Mouse (Mus musculus) spleen, postnatal 14 days (tissue): ENCODE results near the gene Tia1.
A peak's percentile ranks its signal among the peaks of the same experiment; 100 is the strongest.

Source experiments
- DNase-seq, 2 experiments: peaks; one replicate each; pipeline ENCODE4 v3.0.0; 2021 to 2022; ENCODE audit warnings: low spot score in 2 of 2

The Tia1 gene

DNA sequence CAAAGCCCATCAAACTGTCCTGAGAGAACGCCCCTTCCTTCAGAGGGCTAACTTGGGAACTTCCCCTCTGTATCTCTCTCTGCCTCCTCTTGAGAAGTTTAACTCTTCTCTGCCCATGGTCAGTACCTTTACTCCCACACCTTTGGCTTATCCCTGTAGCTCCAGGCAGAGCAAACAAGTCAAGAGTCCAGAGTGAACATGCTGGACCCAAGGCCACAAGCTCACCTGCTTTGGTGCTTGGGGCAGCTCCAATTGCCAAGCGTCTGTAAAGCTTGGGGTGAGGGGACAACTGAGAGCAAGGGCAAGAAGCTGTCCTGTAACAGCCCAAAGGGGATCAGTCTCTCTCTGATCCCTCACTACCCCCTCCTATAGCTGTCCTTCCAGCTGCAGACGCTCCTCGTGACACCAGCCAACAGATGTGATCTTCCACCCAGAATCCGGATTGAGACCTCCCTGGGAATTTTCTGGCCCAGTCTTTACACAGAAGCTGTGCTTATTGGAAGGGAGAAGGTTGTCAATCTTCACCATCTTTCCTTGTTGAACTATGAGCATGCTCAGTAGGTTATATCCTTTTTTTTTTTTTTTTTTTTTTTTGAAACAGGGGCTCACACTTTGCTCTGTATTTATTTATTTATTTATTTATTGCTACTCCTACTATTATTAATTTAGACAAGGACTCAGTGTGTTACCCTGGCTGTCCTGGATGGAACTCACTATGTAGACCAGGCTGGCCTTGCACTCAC lies 18.5 kb upstream of the Tia1 start:
- DNase-seq, result no peak

DNA sequence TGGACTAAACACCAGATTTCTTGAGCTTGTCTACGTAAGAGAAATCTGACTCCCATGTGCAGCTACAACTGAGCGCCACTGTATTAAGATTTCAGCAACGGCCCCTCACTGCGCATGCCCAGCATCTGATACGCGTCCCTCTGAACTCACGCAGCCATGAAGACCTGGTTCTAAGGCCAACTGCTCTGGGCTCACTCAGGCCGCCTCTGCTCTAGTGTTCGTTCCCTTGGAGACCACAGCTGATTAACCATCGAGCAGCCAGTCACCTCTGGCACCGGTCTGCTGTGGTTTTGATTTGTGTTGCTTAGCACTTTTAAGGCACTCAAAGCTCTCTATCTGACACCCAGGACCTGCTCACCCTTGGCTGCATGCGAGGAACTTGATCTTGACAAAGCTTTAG lies 16.7 kb upstream of the Tia1 start:
- DNase-seq, result no peak

DNA sequence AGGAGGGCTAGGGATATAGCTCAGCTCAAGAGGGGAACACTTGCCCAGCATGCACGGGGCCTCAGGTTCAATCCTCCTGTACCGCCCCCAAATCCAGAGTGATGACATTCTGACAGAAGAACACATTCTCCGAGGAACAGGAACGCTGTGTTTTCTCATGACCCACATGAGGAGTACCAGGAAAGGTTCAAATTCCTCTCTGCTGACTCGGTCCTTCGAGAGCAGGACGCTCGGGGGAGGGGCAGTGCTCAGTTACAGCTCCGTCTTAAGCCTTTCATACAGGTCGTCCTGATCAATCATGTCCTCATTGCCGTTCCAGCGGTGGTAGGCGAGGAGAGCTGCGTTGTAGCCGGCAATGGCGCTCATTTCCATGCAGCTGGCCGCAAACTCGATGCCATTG lies 15.6 kb upstream of the Tia1 start:
- DNase-seq, result no peak

DNA sequence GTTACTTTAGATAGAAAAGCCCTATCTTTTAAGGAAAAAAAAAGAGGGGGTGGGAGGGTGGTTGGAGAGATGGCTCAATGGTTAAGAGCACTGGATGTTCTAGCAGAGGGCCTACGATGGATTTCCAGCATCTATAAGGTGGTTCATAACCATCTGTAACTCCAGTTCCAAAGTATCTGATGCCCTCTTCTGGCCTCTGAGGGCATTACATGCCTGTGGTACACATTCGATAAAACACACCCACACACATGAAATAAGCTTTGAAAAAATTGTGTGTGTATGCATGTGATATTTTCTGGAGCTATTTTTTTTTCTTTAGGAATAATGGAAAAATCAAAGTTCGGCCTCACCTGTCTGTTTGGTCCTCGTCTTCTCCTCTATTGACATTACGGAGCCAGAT lies 12.7 kb upstream of the Tia1 start:
- no peak for DNase-seq

DNA sequence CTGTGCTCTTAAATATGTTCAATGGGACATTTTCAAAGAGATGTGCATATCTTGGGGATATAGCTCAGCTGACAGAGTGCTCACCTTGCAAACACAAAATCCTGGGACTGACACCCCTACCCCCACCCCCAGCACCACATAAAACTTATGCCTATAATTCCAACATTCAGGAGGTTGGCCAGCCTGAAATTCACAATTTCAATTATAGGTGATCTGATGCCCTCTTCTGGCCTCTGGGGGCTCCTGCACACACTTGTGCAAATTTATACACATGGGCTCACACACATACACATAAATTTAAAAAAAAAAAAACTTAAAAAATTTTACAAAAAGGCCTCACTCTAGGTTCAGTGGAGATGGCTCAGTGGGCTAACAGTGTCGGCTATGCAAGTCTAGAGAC lies 10.8 kb upstream of the Tia1 start:
- DNase-seq, result no peak

DNA sequence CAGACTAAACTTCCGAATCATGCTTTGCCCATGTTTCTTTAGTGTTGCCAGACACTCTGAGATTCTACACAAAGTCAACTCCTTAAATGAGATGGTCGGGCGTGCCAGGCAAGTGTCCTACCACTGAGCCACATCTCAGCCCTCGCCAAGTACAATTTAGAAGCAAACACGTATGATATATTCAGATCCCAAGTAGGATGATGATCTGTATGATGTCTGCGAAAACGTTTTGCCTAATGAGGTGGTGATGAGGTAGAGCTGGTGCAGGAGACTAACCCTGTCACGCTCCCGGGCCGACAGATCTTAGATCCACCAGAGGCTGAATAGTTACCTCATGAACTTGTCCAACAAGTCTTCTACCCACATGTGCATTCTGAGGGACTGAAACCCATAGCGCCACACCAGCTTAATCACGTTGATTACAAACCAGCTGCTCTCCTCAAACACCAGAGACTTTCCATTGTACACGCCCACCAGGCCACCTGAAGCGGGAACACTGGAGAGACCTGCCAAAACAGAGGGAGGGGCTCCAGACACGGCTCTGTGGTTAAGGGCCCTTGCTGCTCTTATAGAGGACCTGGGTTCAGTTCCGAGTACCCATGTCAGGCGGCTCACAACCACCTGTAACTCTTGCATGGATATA lies 9.8 kb upstream of the Tia1 start:
- DNase-seq, result no peak

DNA sequence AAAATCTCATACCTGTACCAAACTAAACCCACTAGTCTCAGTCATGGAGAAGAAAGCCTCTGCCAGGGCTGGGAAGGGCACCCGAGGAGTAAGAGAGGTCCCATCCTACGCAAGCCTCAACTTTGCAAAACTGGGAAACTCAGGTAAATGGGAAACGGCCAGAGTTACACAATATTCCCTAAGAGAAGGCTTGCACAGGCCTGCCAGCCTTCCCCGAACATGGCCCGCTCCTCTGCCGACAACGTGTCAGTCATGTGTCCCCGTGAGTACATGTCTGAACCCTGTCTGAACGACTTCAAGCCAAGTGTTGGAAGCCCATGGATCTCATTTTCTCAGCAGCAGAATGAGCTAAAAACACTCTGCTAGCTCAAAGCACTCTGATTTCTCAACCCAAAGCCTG lies 9.0 kb upstream of the Tia1 start:
- no peak for DNase-seq

DNA sequence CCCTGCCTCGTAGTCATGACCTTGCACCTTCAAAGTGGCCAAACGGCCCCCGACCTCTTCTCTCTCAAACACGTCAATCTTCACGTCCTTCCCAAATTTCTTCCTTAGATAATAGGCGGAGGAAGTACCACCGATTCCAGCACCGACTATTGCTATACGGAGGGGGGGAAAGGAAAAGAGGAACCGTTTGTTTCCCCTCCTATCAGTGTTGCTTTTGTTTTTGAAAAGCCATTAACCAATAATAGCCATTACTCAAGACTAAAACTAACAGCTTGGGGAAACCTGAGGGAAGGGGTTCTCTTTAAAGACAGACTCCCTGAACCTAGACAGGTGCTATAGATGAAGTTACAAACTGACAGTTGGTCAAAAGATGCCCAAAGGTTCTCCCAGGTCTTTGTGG lies 8.1 kb upstream of the Tia1 start:
- no peak for DNase-seq

DNA sequence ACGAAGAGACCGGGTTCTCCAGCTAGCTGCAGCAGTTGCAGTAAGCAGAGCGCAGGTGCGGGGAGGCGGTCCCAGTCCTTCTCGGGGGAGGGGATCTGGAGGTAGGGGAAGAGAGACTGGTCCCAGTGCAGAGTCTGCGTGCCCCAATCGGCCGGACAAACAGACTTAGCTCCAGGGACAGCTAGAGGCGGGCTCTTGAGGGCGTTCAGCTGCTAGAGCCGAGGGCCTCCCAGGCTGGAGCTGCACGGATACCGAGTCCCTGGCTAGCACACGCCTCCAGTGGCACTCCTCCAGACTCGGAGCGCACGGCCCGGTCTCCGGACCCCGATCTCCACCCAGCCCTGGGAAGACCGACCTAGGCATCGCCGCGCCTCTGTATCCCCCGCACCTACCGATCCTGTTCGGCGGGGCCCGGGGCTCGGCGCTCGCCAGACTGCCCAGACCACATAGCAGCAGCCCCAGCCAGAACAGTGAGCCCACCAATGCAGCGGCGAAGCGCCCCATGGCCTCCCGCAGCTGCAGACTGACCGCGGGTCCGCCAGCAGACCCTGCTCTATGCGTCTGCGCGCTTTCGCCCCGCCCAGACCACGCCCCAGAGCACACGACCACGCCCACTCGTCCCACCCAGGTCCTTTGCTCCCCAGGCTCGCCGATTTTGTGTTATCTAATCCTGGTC lies 7.3 kb upstream of the Tia1 start, which contains the start of gene Pcyox1:
TSS of gene Pcyox1 (minus strand) at position 574 of the 676 bp plus-strand sequence.
- DNase-seq, result peak; percentile 80

DNA sequence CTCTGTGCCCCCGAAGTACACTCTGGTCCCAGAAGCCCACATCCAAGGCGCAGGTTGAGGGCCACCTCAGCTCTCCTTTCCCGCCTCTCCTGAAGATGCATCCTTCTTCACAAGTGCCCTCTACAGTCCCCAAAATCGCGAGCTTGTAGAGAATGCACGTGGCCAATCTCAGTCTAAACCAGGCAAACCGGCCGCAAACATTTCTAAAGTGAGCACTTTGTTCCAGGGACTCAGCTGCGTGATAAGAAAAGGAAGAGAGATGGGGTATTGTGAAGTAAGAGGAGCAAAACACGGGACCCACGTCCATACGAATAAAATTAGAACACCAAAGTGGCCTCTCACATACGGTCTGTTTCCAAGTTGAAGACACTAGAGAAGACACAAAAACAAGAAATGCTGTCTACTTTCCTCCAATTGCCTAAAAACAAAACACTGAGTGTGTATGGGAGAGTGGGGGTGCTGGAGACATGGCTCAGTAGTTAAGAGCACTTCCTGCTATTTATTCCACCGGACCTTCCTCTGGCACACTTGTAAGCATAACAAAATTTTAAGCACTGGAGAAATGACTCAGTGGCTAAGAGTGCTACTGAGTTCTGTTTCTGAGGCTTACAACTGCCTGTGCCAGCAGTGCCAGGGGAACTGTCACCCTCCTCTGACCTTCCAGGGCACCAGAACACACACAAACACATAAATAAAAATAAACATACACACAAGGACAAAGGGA lies 6.6 kb upstream of the Tia1 start:
- no peak for DNase-seq

DNA sequence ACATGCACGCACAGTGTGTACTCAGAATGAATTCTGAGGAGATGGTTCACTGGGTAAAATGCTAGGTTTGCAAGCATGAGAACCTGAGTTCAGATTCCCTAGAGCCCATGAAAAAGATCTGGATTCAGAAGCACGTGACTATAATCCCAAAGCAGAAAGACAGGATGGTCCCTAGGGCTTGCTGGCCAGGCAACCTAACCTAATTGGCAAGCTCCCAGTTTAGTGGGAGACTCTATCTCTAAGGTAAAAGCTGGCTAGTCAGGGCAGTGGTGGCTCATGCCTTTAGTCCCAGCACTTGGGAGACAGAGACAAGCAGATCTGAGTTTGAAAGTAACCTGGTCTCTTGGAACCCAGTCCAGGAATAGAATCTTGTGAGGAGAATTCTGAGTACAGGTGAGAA lies 5.0 kb upstream of the Tia1 start:
- DNase-seq, result no peak

DNA sequence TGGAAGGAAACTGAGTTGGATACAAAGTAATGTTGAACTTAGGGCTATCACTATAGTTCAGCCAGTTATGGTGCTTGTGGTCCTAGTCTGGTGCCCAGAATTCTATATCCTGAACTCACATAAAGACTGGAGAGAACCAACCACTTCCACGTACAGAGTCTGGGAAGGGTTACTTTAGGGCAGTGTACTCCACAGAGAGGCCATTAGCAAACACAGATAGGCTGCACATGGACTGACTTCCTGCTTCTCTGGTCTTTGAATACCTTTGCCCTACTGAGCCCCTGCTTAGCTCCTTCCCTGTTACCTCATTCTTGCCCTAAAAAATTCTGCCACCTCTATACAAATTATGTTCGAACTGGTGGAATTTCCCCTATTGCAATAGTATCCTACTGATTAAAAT lies 4.0 kb upstream of the Tia1 start:
- DNase-seq, result no peak

DNA sequence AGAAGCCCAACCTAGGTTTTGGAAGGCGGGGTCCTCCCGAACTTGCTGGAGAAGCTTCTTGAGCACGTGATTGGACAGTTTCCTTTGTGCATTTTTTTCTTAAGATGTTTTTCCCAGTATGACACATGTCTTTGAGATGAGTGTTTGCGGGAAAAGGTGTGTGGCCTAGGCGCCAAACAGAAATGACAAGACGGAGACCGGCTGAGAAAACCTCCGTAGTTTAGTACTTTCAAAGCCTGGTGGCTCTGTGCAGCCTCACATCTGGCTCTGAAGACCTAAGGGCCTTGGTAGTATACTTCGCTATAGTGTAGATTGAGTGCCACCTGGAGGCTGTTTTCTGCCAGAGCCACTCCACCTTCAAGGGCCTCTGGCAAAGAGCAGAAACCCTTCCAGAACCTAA lies 3.0 kb upstream of the Tia1 start:
- DNase-seq, result peak; percentile 48 to 70

DNA sequence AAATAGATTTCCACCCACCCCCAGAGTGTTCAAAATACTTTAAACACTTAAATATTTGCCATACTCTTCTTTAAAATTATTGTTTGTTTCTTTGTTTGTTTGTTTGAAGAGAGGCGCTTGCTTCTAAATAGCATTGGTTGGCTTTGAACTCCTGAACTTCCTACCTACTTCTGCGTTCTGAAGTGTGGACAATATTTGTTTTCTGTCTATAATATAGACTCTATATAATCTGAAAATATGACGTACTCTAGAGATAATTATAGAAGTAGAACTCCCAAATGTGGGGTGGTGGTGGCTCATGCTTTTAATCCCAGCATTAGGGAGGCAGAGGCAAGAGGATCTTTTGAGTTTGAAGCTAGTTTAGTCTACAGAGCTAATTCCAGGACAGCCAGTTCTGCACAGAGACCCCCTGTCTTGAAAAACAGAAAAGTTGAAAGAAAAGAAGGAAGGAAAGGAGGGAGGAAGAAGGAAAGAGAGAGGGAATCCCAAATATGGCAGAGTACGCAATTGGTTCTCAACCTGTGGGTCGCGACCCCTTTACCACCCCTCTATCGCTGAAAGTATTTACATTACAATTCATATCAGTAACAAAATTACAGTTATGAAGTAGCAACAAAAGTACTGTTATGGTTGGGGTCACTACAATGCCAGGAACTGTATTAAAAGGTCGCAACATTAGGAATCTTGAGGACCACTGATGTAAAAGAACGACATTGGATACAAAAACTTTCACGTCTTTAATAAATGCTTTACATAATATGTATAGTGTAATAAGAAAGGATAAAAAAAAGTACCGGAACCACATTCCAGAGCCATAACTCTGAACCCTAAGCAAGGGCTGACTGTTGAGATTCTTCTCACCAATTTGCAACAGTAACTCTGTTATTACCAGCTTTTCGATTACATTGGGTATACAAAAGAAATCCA lies 1.1 kb upstream of the Tia1 start:
- DNase-seq, result no peak

DNA sequence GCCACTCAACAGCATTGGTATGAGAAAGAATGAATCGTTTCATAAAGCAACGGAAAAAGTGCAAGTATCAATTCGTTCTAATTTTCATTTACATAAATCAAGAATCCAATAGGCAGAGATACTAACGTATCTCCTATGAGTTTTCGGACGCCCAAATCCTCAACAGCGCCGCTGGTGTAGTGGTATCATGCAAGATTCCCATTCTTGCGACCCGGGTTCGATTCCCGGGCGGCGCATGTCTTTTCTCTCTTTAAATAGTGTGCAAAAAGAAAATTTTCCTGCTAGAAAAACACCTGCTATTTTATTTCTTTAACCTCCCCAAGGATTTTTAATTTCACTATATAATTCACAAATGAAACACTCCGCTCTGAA lies 305 bp upstream of the Tia1 start:
- DNase-seq, result peak; percentile 69 to 77

DNA sequence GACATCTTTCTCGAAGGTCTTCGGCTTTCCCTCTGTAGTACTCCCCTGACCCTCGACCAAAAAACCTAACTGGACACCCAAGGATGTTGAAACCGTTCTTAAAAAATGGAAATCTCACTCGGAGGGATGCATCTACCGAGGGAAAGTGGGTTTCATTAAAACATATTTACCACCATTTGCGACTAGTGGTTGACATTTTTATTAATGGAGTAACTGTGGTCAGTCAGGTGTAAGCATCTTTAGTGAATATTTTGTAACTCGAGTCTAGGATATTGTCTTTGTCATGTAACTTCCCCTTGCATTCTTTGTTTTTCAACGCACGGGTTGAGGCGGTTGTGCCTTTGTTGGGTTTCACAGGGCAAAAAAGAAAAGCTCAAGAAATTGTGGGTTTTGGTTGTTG lies 977 bp downstream of the Tia1 start:
- DNase-seq, result no peak

DNA sequence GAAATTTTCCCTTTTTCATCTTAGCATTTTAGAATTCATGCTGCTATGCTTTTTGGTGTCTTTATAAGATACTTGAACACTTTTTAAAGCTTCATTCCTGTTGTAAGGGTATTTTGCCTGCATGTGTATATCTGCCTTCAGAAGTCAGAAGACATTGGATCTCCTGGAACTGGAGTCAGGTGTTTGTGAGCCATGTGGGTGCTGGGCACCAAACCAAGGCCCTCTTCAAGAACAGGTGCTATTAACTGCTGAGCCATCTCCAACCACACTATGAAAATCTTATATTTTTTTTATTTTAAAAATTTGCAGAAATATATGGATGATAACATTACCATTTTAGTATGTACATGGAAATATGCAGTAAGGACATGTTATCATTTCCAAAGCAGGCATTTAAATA lies 2.3 kb downstream of the Tia1 start:
- DNase-seq, result no peak

DNA sequence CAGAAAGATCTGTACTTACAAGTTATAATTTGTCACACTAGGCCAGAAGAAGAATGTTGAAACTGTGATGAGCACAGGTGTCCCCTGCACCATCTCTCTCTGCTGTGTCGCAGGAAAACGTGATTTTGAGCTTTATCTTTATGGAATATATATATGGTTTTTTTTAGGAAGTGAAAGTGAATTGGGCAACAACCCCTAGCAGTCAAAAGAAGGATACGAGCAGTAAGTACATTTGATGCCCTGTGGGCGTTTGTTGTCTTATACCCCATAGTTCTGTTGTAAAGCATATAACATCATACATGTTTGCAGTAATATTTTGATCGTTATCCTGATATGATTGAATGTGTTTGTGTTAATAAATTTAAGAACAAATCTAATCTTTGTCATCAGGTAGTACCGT lies 14.7 kb downstream of the Tia1 start:
- DNase-seq, result no peak

DNA sequence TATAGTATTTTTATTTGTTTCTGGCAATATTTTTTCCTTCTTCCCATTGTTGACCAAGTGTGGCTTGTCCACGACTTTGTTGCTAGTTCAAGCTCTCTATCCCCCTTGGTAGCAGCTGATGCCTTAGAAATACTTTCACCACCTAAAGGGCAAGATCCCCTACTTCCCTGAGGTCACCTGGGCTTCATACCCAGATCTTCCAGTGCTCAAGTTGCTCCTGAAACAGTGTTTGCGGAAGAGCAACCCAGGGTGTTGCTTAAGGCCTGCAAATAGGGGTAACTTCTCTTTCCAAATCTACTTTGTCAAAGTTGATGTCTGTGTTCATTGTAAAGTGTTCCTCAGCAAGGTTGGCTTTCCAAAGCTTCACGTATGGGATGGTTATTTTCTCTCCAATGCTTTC lies 15.2 kb downstream of the Tia1 start:
- no peak for DNase-seq

DNA sequence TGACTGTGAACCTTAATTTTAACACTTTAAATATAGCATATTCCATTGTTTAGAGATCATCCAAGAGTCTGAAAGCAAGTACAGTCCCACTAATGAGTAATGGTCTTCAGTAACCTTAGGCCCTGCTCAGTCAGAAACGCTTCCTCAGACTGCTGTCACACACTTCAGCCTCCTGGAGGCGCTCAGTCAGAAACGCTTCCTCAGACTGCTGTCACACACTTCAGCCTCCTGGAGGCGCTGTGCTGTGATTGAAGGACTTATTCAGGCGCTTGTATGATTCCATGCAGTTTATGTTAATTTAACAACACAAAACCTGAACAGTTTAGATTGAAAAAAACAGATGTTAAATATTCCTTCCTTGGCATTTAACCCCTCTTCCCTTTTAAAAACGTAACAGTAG lies 16.5 kb downstream of the Tia1 start:
- DNase-seq, result no peak

DNA sequence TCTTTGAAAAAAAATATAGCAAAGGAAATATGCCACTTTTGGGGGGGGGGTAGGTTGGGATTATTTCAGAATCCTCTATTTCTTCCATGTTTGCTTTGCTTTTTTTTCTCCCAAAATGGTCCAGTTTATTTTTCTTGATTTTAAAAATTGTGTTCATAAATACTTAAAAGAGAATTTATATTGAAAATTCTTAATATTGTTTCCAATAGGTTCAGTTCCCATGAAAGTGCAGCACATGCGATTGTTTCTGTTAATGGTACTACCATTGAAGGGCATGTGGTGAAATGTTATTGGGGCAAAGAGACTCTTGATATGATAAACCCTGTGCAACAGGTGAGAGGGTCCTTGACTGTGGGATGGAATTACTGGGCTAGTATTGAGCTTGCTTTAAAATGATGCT lies 22.3 kb downstream of the Tia1 start, which contains the start of gene Gm44790:
TSS of gene Gm44790 (plus strand) at position 301 of the 400 bp plus-strand sequence.
- no peak for DNase-seq
